Mouse (Mus musculus) olfactory bulb, adult 2 months (tissue): ENCODE measurements around the gene Cox6a2.

ENCODE experiments used
- CTCF ChIP-seq: fragments of 200-500 bp; IDR thresholded peaks from 2 replicates; pipeline ENCODE4 v1.5.1; 2012; ENCODE audit warnings: low read depth, mild to moderate bottlenecking, low read length, moderate library complexity; ENCODE audit not compliant: insufficient read depth
- POLR2A ChIP-seq: fragments of 200-500 bp; IDR thresholded peaks from 2 replicates; pipeline ENCODE4 v1.6.1; 2012; ENCODE audit warnings: mild to moderate bottlenecking, low read depth, low read length, moderate library complexity; ENCODE audit not compliant: insufficient read depth

GRCm38 (mm10) chr7:128240131-128240784 lies 34.1 kb upstream of the Cox6a2 start:
- TF ChIP-seq CTCF (no peak), POLR2A (no peak)
